Comparison of ENCODE assay signal across 8 mouse cellular contexts in the genomic region with DNA sequence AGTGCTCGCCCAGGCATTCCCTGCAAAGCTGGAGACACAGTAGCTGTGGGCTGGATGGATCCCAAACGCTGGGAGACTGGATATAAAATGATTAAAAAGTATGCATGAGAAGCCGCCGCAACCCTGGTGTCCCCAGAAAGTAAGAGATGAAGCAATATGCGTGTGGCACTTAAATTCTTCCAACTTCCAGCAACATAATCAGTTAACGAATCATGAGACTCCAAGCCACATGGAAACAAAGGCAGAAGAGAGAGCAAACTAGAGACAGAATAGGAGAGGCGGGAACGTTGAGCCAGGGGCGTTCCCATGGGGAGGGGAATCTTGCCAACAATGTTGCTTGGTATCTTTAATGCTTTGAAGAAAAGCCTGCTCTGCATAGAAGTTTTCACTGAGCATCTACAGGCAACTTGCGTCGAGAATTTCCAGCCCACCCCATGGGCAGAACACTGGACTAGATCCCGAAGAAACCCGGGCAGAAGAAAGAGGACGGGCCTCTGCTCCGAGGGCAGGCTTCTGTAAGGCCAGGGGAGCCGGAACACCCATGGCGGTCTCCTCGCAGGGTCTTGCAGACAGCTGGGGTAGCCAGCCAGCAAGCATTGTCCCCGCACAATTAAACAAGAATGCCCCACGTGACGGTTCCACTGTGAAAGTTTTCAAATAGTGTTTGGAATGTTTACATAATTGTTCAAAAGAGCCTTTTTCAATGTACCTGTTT.
DNase-seq lines count a peak whose midpoint lies in the region; ATAC-seq lines count a peak whose summit lies in the region.

No protein-coding gene starts in this region.

- H3K36me3 ChIP-seq in heart, embryonic 13.5 days, result no peaks in the 10 kb centered on the region
- H3K36me3 ChIP-seq in heart, embryonic 15.5 days, result no peaks in the 10 kb centered on the region
- no peaks in the 10 kb centered on the region for H3K36me3 ChIP-seq in limb, embryonic 11.5 days (ENCODE audit: control insufficient read depth, insufficient read depth, low read length)
- no peaks in the 10 kb centered on the region for H3K36me3 ChIP-seq in neural tube, embryonic 14.5 days (ENCODE audit: control insufficient read depth, insufficient read depth, low read length)

- WGBS in heart, embryonic 13.5 days, result 7% methylated on average over 21 of the region's 21 CpGs
- 7% methylated on average over 21 of the region's 21 CpGs for WGBS in heart, embryonic 15.5 days
- 9% methylated on average over 21 of the region's 21 CpGs for WGBS in limb, embryonic 11.5 days
- WGBS in neural tube, embryonic 14.5 days, result 3% methylated on average over 21 of the region's 21 CpGs

- no peak for ATAC-seq in heart, embryonic 13.5 days (ENCODE audit: extremely low read depth, insufficient number of reproducible peaks, low FRiP score, low TSS enrichment)
- ATAC-seq in heart, embryonic 15.5 days (replicated peaks; ENCODE audit: insufficient number of reproducible peaks, insufficient read depth, low FRiP score, low read depth), result no peak
- ATAC-seq in limb, embryonic 11.5 days (ENCODE audit: insufficient number of reproducible peaks, low FRiP score, low TSS enrichment, low read depth), result no peak
- ATAC-seq in neural tube, embryonic 14.5 days (ENCODE audit: low read depth), result peak; percentile 54; the same call in 1 of the 2 replicates
- no peak for ATAC-seq in CD4-positive, CD25-positive, alpha-beta regulatory T cell, adult 4 months

- H3K4me3 ChIP-seq in heart, embryonic 13.5 days, result peak overlapping the region; percentile 57
- peak overlapping the region; percentile 56 for H3K4me3 ChIP-seq in heart, embryonic 15.5 days
- H3K4me3 ChIP-seq in limb, embryonic 11.5 days (ENCODE audit: low read depth, low read length), result peak overlapping the region; percentile 42
- peak overlapping the region; percentile 24 for H3K4me3 ChIP-seq in neural tube, embryonic 14.5 days (ENCODE audit: low read depth, low read length)

- peaks cover 43% of the 10 kb centered on the region for H3K27me3 ChIP-seq in heart, embryonic 13.5 days (replicated peaks)
- H3K27me3 ChIP-seq in heart, embryonic 15.5 days, result peaks cover 35% of the 10 kb centered on the region
- peaks cover 12% of the 10 kb centered on the region; the same call in 1 of the 2 replicates for H3K27me3 ChIP-seq in limb, embryonic 11.5 days (ENCODE audit: control insufficient read depth, insufficient read depth, low read length)
- no peaks in the 10 kb centered on the region for H3K27me3 ChIP-seq in neural tube, embryonic 14.5 days (ENCODE audit: control insufficient read depth, insufficient read depth, low read length)

- peaks cover 20% of the 10 kb centered on the region for H3K4me1 ChIP-seq in heart, embryonic 13.5 days
- peaks cover 16% of the 10 kb centered on the region for H3K4me1 ChIP-seq in heart, embryonic 15.5 days (replicated peaks)
- H3K4me1 ChIP-seq in limb, embryonic 11.5 days (ENCODE audit: control insufficient read depth, insufficient read depth, low read length), result 0 out of 2 replicates have a peak, but pooled peaks cover 2% of the 10 kb centered on the region
- peaks cover 7% of the 10 kb centered on the region for H3K4me1 ChIP-seq in neural tube, embryonic 14.5 days (ENCODE audit: control insufficient read depth, insufficient read depth, low read length)

- peak overlapping the region; percentile 89 for H3K4me2 ChIP-seq in heart, embryonic 13.5 days
- peak overlapping the region; percentile 92 for H3K4me2 ChIP-seq in heart, embryonic 15.5 days
- H3K4me2 ChIP-seq in limb, embryonic 11.5 days (ENCODE audit: low read depth, severe bottlenecking), result peak overlapping the region; percentile 84
- peak overlapping the region; percentile 65 for H3K4me2 ChIP-seq in neural tube, embryonic 14.5 days (ENCODE audit: low read depth, low read length)

- no peaks in the 10 kb centered on the region for H3K9me3 ChIP-seq in heart, embryonic 13.5 days
- no peaks in the 10 kb centered on the region for H3K9me3 ChIP-seq in heart, embryonic 15.5 days (replicated peaks)
- H3K9me3 ChIP-seq in limb, embryonic 11.5 days (ENCODE audit: control insufficient read depth, low read length), result no peaks in the 10 kb centered on the region
- H3K9me3 ChIP-seq in neural tube, embryonic 14.5 days (ENCODE audit: control insufficient read depth, low read length), result no peaks in the 10 kb centered on the region

- H3K27ac ChIP-seq in heart, embryonic 13.5 days (replicated peaks), result no peak overlapping the region
- no peak overlapping the region for H3K27ac ChIP-seq in heart, embryonic 15.5 days
- no peak overlapping the region for H3K27ac ChIP-seq in limb, embryonic 11.5 days (replicated peaks; ENCODE audit: low read depth, low read length)
- no peak overlapping the region for H3K27ac ChIP-seq in neural tube, embryonic 14.5 days (ENCODE audit: low read depth, low read length)

- peak overlapping the region; percentile 75 for H3K9ac ChIP-seq in heart, embryonic 13.5 days
- H3K9ac ChIP-seq in heart, embryonic 15.5 days, result peak overlapping the region; percentile 63; the same call in 1 of the 2 replicates
- peak overlapping the region; percentile 77 for H3K9ac ChIP-seq in limb, embryonic 11.5 days (ENCODE audit: low read length)
- no peak overlapping the region for H3K9ac ChIP-seq in neural tube, embryonic 14.5 days (replicated peaks; ENCODE audit: low read depth, low read length)

- no peak for DNase-seq in heart, adult 9 months (ENCODE audit: low spot score in 2 of 2)
- DNase-seq in brain, adult 2 months (ENCODE audit: low read depth, low spot score), result peak; percentile 37
- DNase-seq in limb, embryonic 11.5 days (ENCODE audit: low spot score), result no peak
- no peak for DNase-seq in urinary bladder, adult 2 months (ENCODE audit: low spot score)
